ENCODE assay signal across 22 mouse cellular contexts in the genomic region with DNA sequence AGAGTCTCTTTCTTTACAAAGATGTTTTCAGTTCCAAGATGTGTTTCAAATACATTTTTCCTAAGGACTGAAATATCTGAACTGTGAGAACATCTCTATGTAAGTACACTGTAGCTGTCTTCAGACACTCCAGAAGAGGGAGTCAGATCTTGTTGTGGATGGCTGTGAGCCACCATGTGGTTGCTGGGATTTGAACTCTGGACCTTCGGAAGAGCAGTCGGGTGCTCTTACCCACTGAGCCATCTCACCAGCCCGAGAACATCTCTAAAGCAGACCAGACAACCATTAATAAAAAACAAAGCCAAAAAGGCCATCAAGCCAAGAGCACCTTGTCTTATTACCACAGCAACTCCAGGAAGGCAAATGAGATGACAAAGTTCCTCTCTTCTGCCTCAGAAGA. TPM values are rescaled to one million over a fixed set of nuclear protein-coding genes. Genes with fewer than 3 reads are reported as not detected.
"Had no signal": no experiment of that assay in that cellular context is flagged by ENCODE, and none has a peak within 500 bp of the region (broad histone marks: within the 10 kb centered on the region; RNA-seq: fewer than 3 reads in every experiment).

No protein-coding gene starts in this region.

RNA-seq across cellular contexts. Expression of a gene that starts 22.3 kb away (rescaled TPM):
- total RNA-seq: megakaryocyte progenitor cell, adult 5-6 weeks; megakaryocyte, adult 5-6 weeks; megakaryocyte-erythroid progenitor cell, adult 5-6 weeks; monocyte, adult 5-6 weeks had no signal
- polyA plus RNA-seq: limb, embryonic 10.5 days; limb, embryonic 11.5 days; limb, embryonic 12.5 days; limb, embryonic 13.5 days; limb, embryonic 15.5 days; lung, adult 2 months; lung, embryonic 14.5 days; lung, embryonic 15.5 days; lung, embryonic 16.5 days; lung, postnatal 0 days; macrophage; midbrain, embryonic 10.5 days; midbrain, embryonic 11.5 days; midbrain, embryonic 12.5 days; midbrain, embryonic 13.5 days; midbrain, embryonic 14.5 days; neural tube, embryonic 11.5 days; neural tube, embryonic 12.5 days had no signal
